Mouse (Mus musculus): ENCODE data around the gene Scube2.

DNA sequence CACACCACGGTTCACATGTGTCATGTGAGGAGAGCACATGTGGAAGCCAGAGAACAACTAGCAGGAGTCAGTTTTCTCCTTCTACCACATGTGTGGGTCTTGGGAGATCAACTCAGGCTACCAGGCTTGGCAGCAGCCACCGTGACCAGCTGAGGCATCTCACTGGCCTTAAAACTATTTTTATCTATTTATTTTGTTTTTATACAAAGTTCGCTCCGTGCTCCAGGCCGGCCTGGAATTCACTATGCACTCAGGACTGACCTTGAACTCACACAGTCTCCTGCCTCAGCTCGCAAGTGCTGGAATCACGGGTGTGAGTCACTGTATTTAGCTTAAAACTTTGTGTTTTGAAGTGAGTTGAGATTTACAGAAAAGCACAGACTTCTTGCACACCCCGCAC is 38.6 kb downstream of the Scube2 start:
- TF ChIP-seq POLR2A (IDR thresholded peaks at IDR 0.05; ENCODE audit: insufficient read length, low read depth) (no peak), MYOD1 (IDR thresholded peaks at IDR 0.05; ENCODE audit: control insufficient read depth in 1 of 3, insufficient read length in 2 of 3, low read depth in 2 of 3) (no peak), USF1 (IDR thresholded peaks at IDR 0.05; ENCODE audit: low read depth) (no peak), MAX (IDR thresholded peaks at IDR 0.05; ENCODE audit: low read depth) (no peak), MYOG (IDR thresholded peaks at IDR 0.05; ENCODE audit: control insufficient read depth in 1 of 3, insufficient read depth in 1 of 3, insufficient read length in 2 of 3, low read depth in 2 of 3) (no peak)
